Mouse (Mus musculus) intestine, postnatal 0 days (tissue): ENCODE measurements at regions not wholly inside any gene's neighbourhood (a gene's known extent, or its start where the extent isn't known, plus 50 kb on each side); places are given as distances from the start of the nearest gene placed in this dataset.
"Not testable (repeated sequence)": the region's sequence is repeated elsewhere in the genome, so short reads cannot be mapped to it uniquely, and the experiment has no call there.

Experiments used
- ATAC-seq: fragments of 200-750 bp; cut with Nextera tagmentation; 2 replicates; pipeline ENCODE4 v1.8.0; 2017; ENCODE audit warnings: mild to moderate bottlenecking, moderate TSS enrichment, moderate library complexity
- H3K27ac ChIP-seq: fragments of 300-500 bp; sonication (generic); 2 replicates; pipeline ENCODE4 v1.5.1; 2014; ENCODE audit warnings: mild to moderate bottlenecking, low read depth, low read length, moderate library complexity
- H3K27me3 ChIP-seq: fragments of 300-500 bp; sonication (generic); replicated peaks from 2 replicates; pipeline ENCODE4 v1.6.1; 2014; ENCODE audit warnings: low read length, mixed read lengths; ENCODE audit not compliant: control insufficient read depth, insufficient read depth
- H3K36me3 ChIP-seq: fragments of 300-500 bp; sonication (generic); 2 replicates; pipeline ENCODE4 v1.6.1; 2014; ENCODE audit warnings: mild to moderate bottlenecking, moderate library complexity; ENCODE audit not compliant: control insufficient read depth, insufficient read depth
- H3K4me1 ChIP-seq: fragments of 300-500 bp; sonication (generic); replicated peaks from 2 replicates; pipeline ENCODE4 v1.6.1; 2014; ENCODE audit warnings: antibody characterized with exemption, low read length, mixed read lengths; ENCODE audit not compliant: control insufficient read depth, insufficient read depth
- H3K4me2 ChIP-seq: fragments of 300-500 bp; sonication (generic); replicated peaks from 2 replicates; pipeline ENCODE4 v1.6.1; 2014; ENCODE audit warnings: low read depth, mild to moderate bottlenecking, moderate library complexity
- H3K4me3 ChIP-seq: fragments of 300-500 bp; sonication (generic); 2 replicates; pipeline ENCODE4 v1.5.1; 2014; ENCODE audit warnings: low read depth, low read length
- H3K9ac ChIP-seq: fragments of 300-500 bp; sonication (generic); 2 replicates; pipeline ENCODE4 v1.6.1; 2014; ENCODE audit warnings: mild to moderate bottlenecking, low read depth, low read length
- H3K9me3 ChIP-seq: fragments of 300-500 bp; sonication (generic); 2 replicates; pipeline ENCODE4 v1.6.1; 2016; ENCODE audit warnings: mixed run types; ENCODE audit not compliant: control insufficient read depth
- CTCF ChIP-seq: sonication (generic); IDR thresholded peaks from 2 replicates; pipeline ENCODE4 v1.5.1; 2016; ENCODE audit warnings: low read depth, mild to moderate bottlenecking, control low read depth, antibody characterized with exemption, moderate library complexity
- WGBS: fragments of 180-500 bp; shearing (Covaris S2); extraction: QIAGEN DNeasy Blood & Tissue Kit; methylation state at CpG from one replicate; pipeline ENCODE4 v1.1.7; 2014; 5-methylcytosine and 5-hydroxymethylcytosine counted together

DNA sequence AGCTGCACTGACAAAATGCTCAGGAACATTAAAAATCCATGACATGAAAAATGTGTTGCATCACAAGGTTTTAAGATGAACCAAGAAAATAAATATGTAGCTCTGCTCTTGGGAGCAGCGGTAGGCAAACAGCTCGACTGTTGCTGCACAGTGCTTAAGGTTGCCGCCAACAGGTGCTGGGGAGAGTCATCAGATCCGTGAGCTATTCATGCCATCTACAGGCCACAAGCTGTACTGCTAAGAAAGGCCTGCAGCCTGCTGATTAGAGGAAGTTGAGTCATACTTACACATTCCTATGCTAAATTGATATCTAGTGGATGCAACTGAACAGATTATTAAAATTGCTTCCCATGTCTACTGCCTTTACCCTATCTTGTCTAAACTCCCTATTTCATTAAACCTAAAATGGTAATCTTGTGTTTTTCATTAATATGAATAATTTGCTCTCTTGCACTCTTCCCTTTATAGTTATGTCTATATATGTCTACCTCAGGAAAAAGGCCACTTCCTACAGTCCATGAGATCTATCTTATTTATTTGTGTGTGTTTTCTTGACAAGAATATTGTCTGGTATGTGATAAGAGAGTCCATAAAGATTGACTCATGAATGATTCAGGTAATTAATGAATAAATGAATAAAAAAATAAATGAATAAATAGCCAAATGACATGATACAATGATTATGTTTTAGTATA is 754.9 kb downstream of the Rab28 start:
- peak; percentile 72; the same call in 1 of the 2 replicates for ATAC-seq
- Histone ChIP-seq H3K36me3 (no peaks in the 10 kb centered on the region), H3K4me1 (no peaks in the 10 kb centered on the region), H3K4me3 (no peak overlapping the region), H3K9ac (no peak overlapping the region), H3K9me3 (no peaks in the 10 kb centered on the region), H3K27ac (no peak overlapping the region), H3K27me3 (no peaks in the 10 kb centered on the region), H3K4me2 (no peak overlapping the region)
- TF ChIP-seq CTCF, result peak; percentile 82
- 4% methylated on average over 4 of the region's 4 CpGs for WGBS

DNA sequence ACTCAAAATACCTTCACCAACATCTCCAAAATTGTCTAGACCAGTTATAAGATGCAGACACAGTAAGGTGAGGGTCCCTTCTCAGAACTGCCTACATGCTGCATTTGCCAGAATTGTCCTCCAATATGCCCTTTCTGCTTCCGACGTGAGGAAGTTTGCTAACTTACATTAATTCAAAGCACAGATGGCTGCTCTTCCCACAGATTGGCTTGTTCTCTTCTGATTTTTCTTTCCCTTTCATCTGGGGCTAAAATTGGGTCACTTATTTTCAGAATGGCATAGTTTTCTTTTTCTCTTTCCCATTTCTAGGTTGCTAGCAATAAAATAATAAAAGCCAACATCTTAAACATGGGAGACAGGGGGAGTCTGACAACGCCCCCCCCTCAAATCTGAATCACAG is 778.8 kb downstream of the Rab28 start:
- Histone ChIP-seq H3K36me3 (no peaks in the 10 kb centered on the region), H3K9me3 (no peaks in the 10 kb centered on the region), H3K4me2 (no peak overlapping the region), H3K4me1 (no peaks in the 10 kb centered on the region), H3K9ac (no peak overlapping the region), H3K27ac (no peak overlapping the region), H3K27me3 (no peaks in the 10 kb centered on the region), H3K4me3 (no peak overlapping the region)
- 64% methylated on average over 3 of the region's 3 CpGs for WGBS
- no peak for TF ChIP-seq CTCF
- ATAC-seq, result no peak

DNA sequence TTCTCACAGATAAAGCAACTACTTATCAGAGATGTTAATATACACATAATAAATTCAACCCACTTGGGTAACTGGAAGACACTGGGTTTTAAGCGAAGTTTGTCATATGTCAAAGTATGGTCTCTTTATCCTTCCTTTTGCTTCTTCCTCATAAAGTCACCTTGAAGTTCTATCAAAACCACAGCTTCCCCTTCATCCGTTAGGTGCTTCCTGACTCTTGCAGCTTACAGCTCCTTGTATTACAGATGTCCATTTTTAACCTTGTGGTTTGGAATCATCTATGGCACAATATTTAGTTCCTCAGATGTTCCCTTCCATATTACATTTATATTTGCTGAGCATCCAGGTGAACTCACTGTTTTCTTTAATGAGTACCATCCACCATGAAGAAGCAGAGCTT is 787.0 kb downstream of the Rab28 start:
- Histone ChIP-seq H3K27me3 (no peaks in the 10 kb centered on the region), H3K36me3 (no peaks in the 10 kb centered on the region), H3K27ac (no peak overlapping the region), H3K9ac (no peak overlapping the region), H3K4me2 (no peak overlapping the region), H3K4me1 (no peaks in the 10 kb centered on the region), H3K9me3 (no peaks in the 10 kb centered on the region), H3K4me3 (no peak overlapping the region)
- 78% methylated on average over 2 of the region's 2 CpGs for WGBS
- no peak for ATAC-seq
- no peak for TF ChIP-seq CTCF

DNA sequence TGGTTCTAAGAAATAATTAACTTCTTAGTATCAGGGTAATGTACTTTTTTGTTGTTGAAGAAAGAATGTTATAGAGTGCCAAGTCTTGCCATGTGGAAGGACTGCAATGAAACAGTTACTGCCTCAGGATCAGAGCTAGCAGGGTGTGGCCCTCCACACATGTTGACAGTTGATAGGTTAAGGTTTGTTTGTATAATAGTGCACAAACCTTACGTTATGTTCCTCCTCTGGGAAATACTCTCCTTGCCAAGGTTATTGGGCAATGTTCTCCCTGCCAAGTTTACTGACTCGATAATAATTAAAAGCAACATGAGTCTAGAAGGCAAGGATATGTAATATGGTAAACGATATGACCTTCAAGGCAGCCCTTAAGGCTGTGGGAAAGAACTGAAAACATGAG is 799.2 kb downstream of the Rab28 start:
- H3K4me1 ChIP-seq, result no peaks in the 10 kb centered on the region
- ATAC-seq, result no peak
- WGBS, result 63% methylated on average over 3 of the region's 3 CpGs
- no peak overlapping the region for H3K4me2 ChIP-seq
- no peak overlapping the region for H3K27ac ChIP-seq
- TF ChIP-seq CTCF, result no peak
- H3K36me3 ChIP-seq, result no peaks in the 10 kb centered on the region
- H3K9ac ChIP-seq, result no peak overlapping the region
- H3K9me3 ChIP-seq, result no peaks in the 10 kb centered on the region
- no peak overlapping the region for H3K4me3 ChIP-seq
- no peaks in the 10 kb centered on the region for H3K27me3 ChIP-seq

DNA sequence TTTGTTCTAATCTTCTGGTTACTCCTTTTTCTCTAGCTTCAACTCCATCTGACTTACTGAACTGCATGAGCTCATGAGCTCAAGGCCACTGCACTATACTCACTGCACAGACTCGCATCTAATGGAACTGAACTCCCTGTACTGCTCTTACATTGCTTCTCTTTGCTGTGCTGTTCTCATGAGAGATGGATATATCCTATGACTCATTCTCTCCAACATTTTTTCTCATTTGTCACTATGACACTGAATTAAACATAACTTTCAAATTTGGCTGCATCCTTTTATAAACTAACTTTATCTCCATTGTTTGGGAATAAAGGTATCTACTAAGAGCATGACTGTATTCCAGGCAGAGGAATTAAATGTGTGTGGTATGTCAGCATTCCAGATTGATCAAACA is 806.2 kb downstream of the Rab28 start:
- no peaks in the 10 kb centered on the region for H3K27me3 ChIP-seq
- no peaks in the 10 kb centered on the region for H3K36me3 ChIP-seq
- 67% methylated on average over 1 of the region's 1 CpGs for WGBS

DNA sequence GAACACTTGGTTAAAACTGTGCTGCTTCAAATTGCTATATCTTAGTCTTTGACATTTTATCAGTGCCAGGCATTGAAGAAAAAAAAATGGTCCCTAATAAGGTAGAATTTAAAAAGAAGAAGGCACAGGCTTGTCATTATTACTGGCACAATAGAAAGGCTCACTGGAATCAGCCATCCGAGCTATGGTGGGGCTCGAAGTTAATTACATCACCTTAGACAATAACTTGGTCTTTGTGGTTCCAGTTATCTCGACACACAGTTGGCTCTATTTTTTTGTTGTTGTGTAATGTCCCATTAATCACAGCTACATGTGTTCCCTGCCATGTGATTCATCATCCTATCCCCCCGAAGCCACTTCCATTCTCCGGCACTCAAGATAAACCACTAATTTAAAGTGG is 825.1 kb downstream of the Rab28 start:
- WGBS, result 68% methylated on average over 5 of the region's 5 CpGs

More for the DNA sequence above, 806.2 kb downstream of the Rab28 start:
- ATAC-seq, result no peak
- H3K4me3 ChIP-seq, result no peak overlapping the region
- no peak for TF ChIP-seq CTCF
- no peak overlapping the region for H3K27ac ChIP-seq
- H3K9me3 ChIP-seq, result no peaks in the 10 kb centered on the region
- H3K4me1 ChIP-seq, result no peaks in the 10 kb centered on the region
- H3K4me2 ChIP-seq, result no peak overlapping the region
- no peak overlapping the region for H3K9ac ChIP-seq

DNA sequence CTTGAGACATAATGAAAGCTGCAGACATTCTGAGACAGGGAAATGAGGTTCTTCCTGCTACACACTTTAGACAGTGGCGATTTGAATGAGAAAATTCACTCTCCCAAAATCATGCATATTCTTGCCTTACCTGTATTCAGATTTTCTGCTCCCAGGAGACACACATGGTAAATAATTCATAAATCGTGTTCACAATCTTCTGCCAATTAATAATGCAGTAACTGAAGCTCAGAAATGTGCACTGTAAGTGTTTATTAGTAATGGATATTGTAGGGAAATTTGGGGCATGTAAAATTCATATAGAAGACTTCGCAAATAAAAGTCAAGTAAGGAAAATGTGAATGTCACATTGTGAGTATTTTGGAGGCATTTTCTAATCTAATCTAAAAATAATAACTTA is 830.2 kb downstream of the Rab28 start:
- Histone ChIP-seq H3K4me1 (no peaks in the 10 kb centered on the region), H3K4me2 (no peak overlapping the region), H3K27ac (no peak overlapping the region), H3K9me3 (no peaks in the 10 kb centered on the region), H3K27me3 (no peaks in the 10 kb centered on the region), H3K9ac (no peak overlapping the region), H3K4me3 (no peak overlapping the region), H3K36me3 (no peaks in the 10 kb centered on the region)
- WGBS, result 62% methylated on average over 3 of the region's 3 CpGs
- TF ChIP-seq CTCF, result no peak
- ATAC-seq, result no peak

More for the DNA sequence above, 825.1 kb downstream of the Rab28 start:
- ATAC-seq, result no peak
- no peak overlapping the region for H3K9ac ChIP-seq
- H3K27ac ChIP-seq, result no peak overlapping the region
- TF ChIP-seq CTCF, result no peak
- no peaks in the 10 kb centered on the region for H3K27me3 ChIP-seq
- H3K36me3 ChIP-seq, result no peaks in the 10 kb centered on the region
- no peaks in the 10 kb centered on the region for H3K9me3 ChIP-seq
- H3K4me2 ChIP-seq, result no peak overlapping the region
- H3K4me3 ChIP-seq, result no peak overlapping the region
- H3K4me1 ChIP-seq, result no peaks in the 10 kb centered on the region

DNA sequence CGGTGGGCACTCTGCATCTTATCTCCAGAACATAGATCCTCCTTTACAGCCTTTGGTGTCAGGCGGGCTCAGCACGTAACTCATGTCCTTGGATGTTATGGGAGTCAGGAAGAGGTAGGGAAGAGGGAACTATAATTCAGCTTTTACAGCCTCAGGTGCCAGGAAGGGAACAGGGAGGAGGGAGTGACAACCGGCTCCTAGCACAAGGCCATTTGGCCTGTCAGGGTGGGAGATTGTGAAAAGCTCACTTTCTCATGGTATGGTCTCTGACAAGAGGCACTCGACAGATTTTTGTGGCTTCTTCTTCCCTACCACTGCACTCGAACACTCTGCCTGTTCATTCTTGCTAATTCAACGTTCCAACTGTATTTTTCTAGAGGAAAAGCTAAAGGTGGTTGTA is 845.6 kb downstream of the Rab28 start:
- not testable (repeated sequence) for H3K9ac ChIP-seq, H3K27me3 ChIP-seq, ATAC-seq, H3K4me2 ChIP-seq, H3K36me3 ChIP-seq, H3K4me1 ChIP-seq, H3K4me3 ChIP-seq, H3K27ac ChIP-seq, H3K9me3 ChIP-seq
- WGBS, result 82% methylated on average over 7 of the region's 7 CpGs
